Mouse (Mus musculus) bone marrow, adult 2 months (tissue): ENCODE results near the gene Bcl7a. TPM values are rescaled to one million over a fixed set of nuclear protein-coding genes. Genes with fewer than 3 reads are reported as not detected.

Source experiments
- H3K27ac ChIP-seq: fragments of 200-500 bp; 2 replicates; pipeline ENCODE4 v1.5.1; 2012; ENCODE audit warnings: low read depth, mild to moderate bottlenecking, control low read depth, inconsistent platforms, low read length; ENCODE audit not compliant: control insufficient read depth, poor library complexity, insufficient read depth
- H3K4me1 ChIP-seq: fragments of 200-500 bp; 2 replicates; pipeline ENCODE4 v1.6.1; 2011; ENCODE audit warnings: low read length; ENCODE audit not compliant: control insufficient read depth, insufficient read depth
- H3K4me3 ChIP-seq: fragments of 200-500 bp; replicated peaks from 2 replicates; pipeline ENCODE3; 2011; ENCODE audit warnings: mild to moderate bottlenecking, low read depth, low read length, control low read depth; ENCODE audit not compliant: control insufficient read depth
- CTCF ChIP-seq: fragments of 200-500 bp; IDR thresholded peaks from 2 replicates; pipeline ENCODE4 v1.5.1; 2011; ENCODE audit warnings: low read length, control low read depth; ENCODE audit not compliant: control insufficient read depth, insufficient read depth
- POLR2A ChIP-seq: fragments of 200-500 bp; IDR thresholded peaks from 2 replicates; pipeline ENCODE4 v1.6.1; 2011; ENCODE audit warnings: low read depth, mild to moderate bottlenecking, control low read depth, low read length, borderline replicate concordance; ENCODE audit not compliant: control insufficient read depth
- WGBS: fragments of 180-500 bp; shearing (Covaris S2); methylation state at CpG from one replicate; pipeline ENCODE4 v1.1.7; 2018; 5-methylcytosine and 5-hydroxymethylcytosine counted together
- polyA plus RNA-seq: library from polyadenylated mRNA; stranded (reverse); fragments of >200 nt; gene quantifications from 2 replicates; pipeline ENCODE4 v1.2.4, GENCODE M21; 2011; ENCODE audit warnings: low replicate concordance; ENCODE audit not compliant: missing spikeins, insufficient read depth, insufficient read length

Gene Bcl7a
- polyA plus RNA-seq, 1 experiment, result 30.6 TPM

DNA sequence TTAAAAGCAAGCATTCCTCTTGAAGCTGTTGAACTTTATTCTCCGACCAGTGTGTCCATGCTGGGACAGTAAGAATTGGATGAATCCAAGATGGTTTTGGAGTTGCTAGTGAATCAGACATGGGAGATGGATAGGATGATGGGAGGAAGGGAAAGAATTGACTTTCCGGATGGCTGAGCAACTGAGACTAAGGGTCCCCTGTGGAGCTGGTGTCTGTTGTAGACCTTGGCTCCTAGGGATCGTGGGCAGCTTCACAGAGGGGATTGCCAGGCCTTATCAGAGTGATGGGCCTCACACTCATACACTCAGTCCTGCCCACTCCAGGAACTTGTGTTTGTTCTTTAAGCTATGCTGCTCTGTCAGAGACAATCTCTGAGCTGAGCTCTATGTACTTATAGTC, 64.5 kb downstream of the Bcl7a start:
- H3K4me3 ChIP-seq, result no peak overlapping the region
- WGBS, result 82% methylated on average over 3 of the region's 3 CpGs
- no peak for TF ChIP-seq CTCF
- TF ChIP-seq POLR2A, result no peak

DNA sequence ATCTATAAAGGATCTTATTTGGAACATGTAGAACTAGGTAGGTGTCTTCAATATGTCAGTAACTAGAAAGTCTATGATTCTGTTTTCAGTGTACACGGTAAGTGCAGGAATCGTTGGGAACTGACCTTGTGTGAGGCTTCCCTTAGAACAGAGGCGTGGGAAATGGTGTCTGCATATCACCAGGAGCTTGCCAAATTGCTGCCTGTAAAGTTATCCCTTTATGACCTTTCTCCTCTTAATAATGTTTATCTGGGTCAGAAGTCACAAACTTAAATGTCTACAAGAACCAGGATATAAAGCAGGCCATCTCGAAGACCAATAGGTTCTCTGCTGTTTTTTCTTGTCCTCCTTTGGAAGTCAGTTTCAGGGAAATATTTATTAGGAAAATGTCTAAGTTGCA, 68.6 kb downstream of the Bcl7a start:
- no peak overlapping the region for H3K4me3 ChIP-seq
- no peak overlapping the region for H3K27ac ChIP-seq
- WGBS, result 69% methylated on average over 4 of the region's 4 CpGs
- TF ChIP-seq CTCF (no peak), POLR2A (no peak)
- H3K4me1 ChIP-seq, result peaks cover 2% of the 10 kb centered on the region; the same call in 1 of the 2 replicates

More for the DNA sequence above, 64.5 kb downstream of the Bcl7a start:
- Histone ChIP-seq H3K4me1 (no peaks in the 10 kb centered on the region; the same call in 1 of the 2 replicates), H3K27ac (no peak overlapping the region)

DNA sequence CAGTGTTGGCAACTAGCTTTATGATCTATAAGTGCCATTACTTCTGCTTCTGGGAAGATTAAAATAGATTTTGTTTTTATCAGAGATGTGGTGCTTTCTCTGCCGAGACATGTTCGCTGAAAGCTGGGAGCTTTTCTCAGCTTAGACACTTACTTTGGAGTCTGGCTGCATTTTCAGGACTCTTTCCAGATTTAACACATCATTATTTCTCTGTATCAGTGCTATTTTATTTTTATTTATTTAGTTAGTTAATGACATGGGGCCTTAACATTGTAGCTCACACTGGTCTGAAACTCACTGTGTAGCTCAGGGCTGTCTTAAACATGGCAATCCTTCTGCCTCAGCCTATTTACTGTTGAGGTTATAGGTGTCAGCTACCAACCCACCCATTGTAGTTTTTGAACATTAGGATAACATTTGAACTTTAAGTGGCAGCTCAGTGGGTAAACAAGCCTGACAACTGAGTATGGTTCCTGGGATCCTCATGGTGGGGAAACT, 70.3 kb downstream of the Bcl7a start:
- peaks cover 2% of the 10 kb centered on the region for H3K4me1 ChIP-seq
- H3K4me3 ChIP-seq, result no peak overlapping the region
- TF ChIP-seq CTCF, result no peak
- no peak for TF ChIP-seq POLR2A
- no peak overlapping the region for H3K27ac ChIP-seq
- 68% methylated on average over 2 of the region's 2 CpGs for WGBS

DNA sequence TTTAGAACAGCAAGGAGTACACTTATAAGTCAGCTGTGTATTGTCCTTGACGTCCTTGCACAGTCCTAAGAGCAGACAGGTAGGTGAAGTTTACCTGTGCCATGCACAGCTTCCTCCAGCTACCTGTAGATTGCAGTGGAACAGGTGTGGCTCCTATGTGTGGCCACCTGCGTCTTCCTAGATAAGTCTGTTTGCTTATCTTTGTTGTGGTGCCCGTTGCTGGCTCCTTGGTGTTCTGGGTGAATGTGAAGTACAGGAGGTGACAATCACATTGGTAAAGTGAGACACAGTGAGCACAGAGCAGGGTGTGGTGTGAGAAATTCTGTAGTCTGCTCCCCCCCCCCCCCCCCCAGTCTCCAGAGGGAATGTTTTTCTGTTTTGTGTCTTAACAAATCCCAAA, 72.5 kb downstream of the Bcl7a start:
- no peak overlapping the region for H3K4me3 ChIP-seq
- no peak overlapping the region for H3K27ac ChIP-seq
- H3K4me1 ChIP-seq, result peaks cover 2% of the 10 kb centered on the region
- TF ChIP-seq POLR2A (no peak), CTCF (no peak)
- 57% methylated on average over 3 of the region's 3 CpGs for WGBS

DNA sequence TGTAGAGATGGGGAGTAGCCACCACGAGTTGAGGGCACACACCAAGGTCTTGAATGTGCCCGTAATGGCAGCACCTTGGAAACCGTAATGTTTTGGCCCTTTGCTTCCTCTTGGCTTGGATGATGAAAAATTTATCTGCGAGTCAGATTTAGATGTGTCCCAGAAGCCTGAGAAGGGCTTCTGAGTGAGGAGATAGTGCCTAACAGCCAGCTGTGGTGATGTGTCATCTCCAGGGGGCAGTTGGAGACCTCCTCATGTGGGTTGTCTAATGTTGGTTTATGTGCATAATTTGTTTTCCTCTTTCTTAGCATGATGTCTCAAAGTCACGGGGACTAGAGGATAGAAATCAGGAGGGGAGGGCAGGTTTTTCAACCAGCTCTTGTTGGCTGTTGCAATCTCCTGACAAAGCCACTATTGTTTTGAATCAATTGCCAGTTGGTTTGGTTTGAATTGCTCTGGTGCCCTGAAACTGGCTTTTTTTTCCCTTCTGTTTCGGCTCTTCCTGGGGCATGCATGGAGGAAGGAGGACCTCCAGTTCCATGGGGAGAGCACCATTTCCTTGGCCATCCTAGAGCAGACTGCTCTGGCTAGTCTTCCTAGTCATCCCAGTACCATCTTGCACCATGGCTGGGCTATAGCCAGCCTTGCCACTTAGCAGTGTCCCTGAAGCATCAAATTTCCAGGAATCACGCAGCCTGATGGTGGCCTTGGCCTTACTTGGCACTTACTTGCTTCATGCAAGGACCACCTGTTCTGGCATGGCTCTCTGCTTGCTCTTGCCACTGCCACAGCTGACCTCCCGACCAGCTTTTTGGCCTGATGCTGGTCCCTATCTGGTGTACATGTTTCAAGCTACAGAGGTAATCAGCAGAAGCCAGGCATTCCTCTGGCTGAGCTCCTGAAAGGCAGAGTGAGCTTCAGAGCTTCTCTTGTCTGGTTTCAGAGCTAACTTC, 73.2 kb downstream of the Bcl7a start:
- Histone ChIP-seq H3K4me3 (no peak overlapping the region), H3K27ac (no peak overlapping the region), H3K4me1 (peaks cover 2% of the 10 kb centered on the region)
- TF ChIP-seq CTCF (no peak), POLR2A (no peak)
- 42% methylated on average over 8 of the region's 8 CpGs for WGBS

DNA sequence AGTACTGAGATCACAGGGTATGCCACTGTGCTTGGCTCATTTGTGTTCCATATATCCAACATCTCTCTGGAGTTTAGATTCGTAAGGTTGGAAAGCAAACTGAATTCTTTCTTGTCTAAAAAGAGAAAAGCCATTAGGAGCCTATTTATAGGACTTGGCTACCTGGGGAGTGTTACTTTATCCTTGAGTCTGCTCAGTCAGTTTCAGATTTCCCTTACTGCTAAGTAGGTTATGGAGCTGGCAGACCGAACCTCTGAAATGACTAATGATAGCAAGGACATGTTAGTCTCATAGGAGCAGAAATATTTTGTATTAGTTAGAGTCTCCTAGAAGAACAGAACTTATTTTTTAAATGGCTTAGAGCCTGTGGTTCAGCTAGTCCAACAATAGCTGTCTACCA, 80.3 kb downstream of the Bcl7a start:
- 82% methylated on average over 2 of the region's 2 CpGs for WGBS
- Histone ChIP-seq H3K27ac (no peak overlapping the region), H3K4me3 (no peak overlapping the region), H3K4me1 (peaks cover 2% of the 10 kb centered on the region; the same call in 1 of the 2 replicates)
- TF ChIP-seq CTCF (no peak), POLR2A (no peak)

Other genes starting within 250 kb of the Bcl7a start
- gene Rhof, start 211.1 kb upstream of the Bcl7a start, polyA plus RNA-seq, result 4.0 and 7.2 TPM in 2 replicates
- gene Setd1b, start 201.6 kb upstream of the Bcl7a start, polyA plus RNA-seq, result 27.7 and 34.2 TPM in 2 replicates
- gene Psmd9, start 174.4 kb upstream of the Bcl7a start, polyA plus RNA-seq, result 70.7 and 83.3 TPM in 2 replicates
- 3.2 and 21.0 TPM in 2 replicates for gene Hpd, start 161.1 kb upstream of the Bcl7a start, polyA plus RNA-seq
- gene Wdr66, start 91.7 kb upstream of the Bcl7a start, polyA plus RNA-seq, result 0.77 and 1.2 TPM in 2 replicates
- gene Mlxip, start 51.0 kb downstream of the Bcl7a start, polyA plus RNA-seq, result 23.6 and 51.4 TPM in 2 replicates
- not detected in 2 replicates for gene Lrrc43, start 145.5 kb downstream of the Bcl7a start, polyA plus RNA-seq
- gene Il31, start 145.7 kb downstream of the Bcl7a start, polyA plus RNA-seq, result 1.8 TPM in 1 of 2 replicates, not detected in the other
- gene B3gnt4, start 166.6 kb downstream of the Bcl7a start, polyA plus RNA-seq, result not detected in 2 replicates
- gene Diablo, start 180.3 kb downstream of the Bcl7a start, polyA plus RNA-seq, result 26.6 and 36.7 TPM in 2 replicates
- 1.3 TPM in 1 of 2 replicates, not detected in the other for gene Gm49027, start 181.7 kb downstream of the Bcl7a start, polyA plus RNA-seq
- 12.4 and 29.0 TPM in 2 replicates for gene Vps33a, start 229.2 kb downstream of the Bcl7a start, polyA plus RNA-seq